Mouse (Mus musculus) myocyte (in vitro differentiated cells): ENCODE data around the gene Ppp1cb.

Experiments
- E2F4 ChIP-seq: IDR thresholded peaks from one replicate; pipeline ENCODE4 v1.6.1; 2011; ENCODE audit warnings: mild to moderate bottlenecking, control low read depth, moderate library complexity; ENCODE audit not compliant: insufficient read depth
- MAX ChIP-seq: IDR thresholded peaks from one replicate; pipeline ENCODE4 v1.6.1; 2011; ENCODE audit warnings: low read depth, mild to moderate bottlenecking, control low read depth
- MYOG ChIP-seq, 3 experiments: IDR thresholded peaks; one replicate each; pipeline ENCODE4 v1.6.1; 2011; ENCODE audit warnings: control low read depth in 2 of 3, low read depth in 2 of 3, mild to moderate bottlenecking in 2 of 3; ENCODE audit not compliant: insufficient read length in 2 of 3, control insufficient read depth in 1 of 3, insufficient read depth in 1 of 3
- POLR2A ChIP-seq: IDR thresholded peaks from one replicate; pipeline ENCODE4 v1.6.1; 2011; ENCODE audit warnings: low read depth, mild to moderate bottlenecking, control low read depth, moderate library complexity; ENCODE audit not compliant: insufficient read length
- TCF12 ChIP-seq: IDR thresholded peaks from one replicate; pipeline ENCODE4 v1.6.1; 2011; ENCODE audit warnings: mild to moderate bottlenecking, control low read depth; ENCODE audit not compliant: poor library complexity, insufficient read depth, severe bottlenecking
- TCF3 ChIP-seq: IDR thresholded peaks from one replicate; pipeline ENCODE4 v1.6.1; 2011; ENCODE audit warnings: low read depth, control low read depth; ENCODE audit not compliant: insufficient read length

DNA sequence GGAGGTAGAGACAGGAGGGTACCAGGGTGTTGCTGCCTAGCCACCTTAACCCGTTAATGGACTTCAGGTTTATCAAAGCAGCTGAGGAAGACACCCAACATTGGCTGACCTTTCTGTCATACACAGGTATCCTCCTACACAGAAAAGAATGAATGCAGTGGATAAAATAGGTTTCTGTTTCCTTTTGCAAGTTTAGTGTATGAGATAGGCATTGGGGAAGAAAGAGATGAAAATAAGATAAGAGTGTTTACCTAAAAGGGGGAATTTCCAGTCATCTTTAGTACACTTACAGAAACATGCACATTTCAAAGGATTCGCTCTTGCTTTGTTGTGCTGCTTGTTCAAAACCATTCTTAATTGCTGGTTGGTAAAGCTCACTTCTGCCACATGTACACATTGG, 29.4 kb downstream of the Ppp1cb start:
- TF ChIP-seq MAX (no peak), POLR2A (no peak), TCF3 (no peak), E2F4 (no peak), MYOG (IDR thresholded peaks at IDR 0.05; ENCODE audit: control insufficient read depth in 1 of 3, insufficient read depth in 1 of 3, insufficient read length in 2 of 3, low read depth in 2 of 3) (no peak), TCF12 (no peak)
